Mouse (Mus musculus) cerebellum, postnatal 4 days (tissue): Measurements from ENCODE around the gene Atg10.

Experiments used
- DNase-seq, 2 experiments: peaks; one replicate each; pipeline ENCODE4 v3.0.0; 2022; ENCODE audit warnings: low spot score in 2 of 2, mixed read lengths in 1 of 2

Gene Atg10

GRCm38 (mm10) chr13:91175347-91175746 is 48.4 kb downstream of the Atg10 start:
- peak in 1 of 2 experiments; percentile 14 for DNase-seq

- DNase-seq, result peak in 1 of 2 experiments; percentile 39
Observed at GRCm38 (mm10) chr13:91171766-91172491, 51.8 kb downstream of the Atg10 start.

GRCm38 (mm10) chr13:91171205-91171604 is 52.6 kb downstream of the Atg10 start:
- no peak for DNase-seq

DNA sequence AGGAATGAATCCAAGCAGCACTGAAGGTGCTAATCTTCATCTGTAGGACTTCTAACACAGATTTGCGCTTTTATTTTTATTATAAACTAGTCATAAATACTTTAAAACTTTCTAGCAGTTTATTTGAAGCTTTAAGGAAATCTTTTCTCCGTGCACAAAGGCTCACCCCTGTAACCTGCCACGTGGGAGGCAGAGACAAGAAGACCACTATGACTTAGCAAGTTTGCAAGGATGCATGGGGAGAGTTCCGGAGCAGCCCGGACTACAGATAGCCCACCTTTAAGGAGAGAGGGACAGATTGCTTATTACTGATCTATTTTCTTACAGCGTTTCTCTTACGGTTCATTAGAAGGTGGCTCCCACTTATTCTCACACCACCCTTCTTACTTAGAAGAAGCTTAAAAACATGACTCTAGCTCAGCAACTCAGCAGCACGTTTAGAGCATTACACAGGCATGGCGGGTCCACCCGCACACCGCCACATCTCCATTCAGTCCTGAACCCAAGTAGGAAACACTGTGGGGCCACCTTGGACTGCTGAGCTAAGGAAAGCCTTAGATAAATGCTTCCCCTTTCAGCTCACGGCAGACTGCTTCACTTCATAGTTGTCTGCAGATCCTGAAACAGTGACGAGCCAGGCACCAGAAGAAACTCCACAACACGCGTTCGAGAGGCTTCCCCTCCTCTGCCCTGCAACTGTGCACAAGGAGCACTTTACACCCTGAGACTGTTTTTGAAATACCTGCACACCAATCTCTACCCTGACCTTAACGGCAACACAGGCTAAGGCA is 54.0 kb downstream of the Atg10 start:
- DNase-seq, result no peak

GRCm38 (mm10) chr13:91168486-91168885 is 55.3 kb downstream of the Atg10 start:
- no peak for DNase-seq

DNA sequence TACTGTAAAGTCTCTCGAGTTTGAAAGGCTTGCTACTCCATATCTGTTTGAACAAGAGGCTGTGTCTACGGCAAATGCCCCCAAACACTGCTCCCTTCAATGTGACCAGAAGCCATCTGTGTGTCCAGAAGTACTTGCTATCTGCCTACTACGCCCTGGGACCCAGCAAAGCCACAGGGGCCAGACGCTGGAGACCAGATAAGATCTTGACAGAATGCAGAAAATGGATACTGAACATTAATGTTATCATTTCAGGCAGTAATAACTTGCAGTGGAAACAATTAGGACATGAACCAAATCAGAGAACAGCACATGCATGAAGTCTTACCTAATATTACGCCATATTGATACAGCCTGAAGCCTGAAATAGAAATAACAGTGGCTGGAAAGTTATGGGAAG is 56.2 kb downstream of the Atg10 start:
- DNase-seq, result no peak

- no peak for DNase-seq
Observed at GRCm38 (mm10) chr13:91166286-91166685, 57.5 kb downstream of the Atg10 start.

GRCm38 (mm10) chr13:91165200-91165599 is 58.6 kb downstream of the Atg10 start:
- DNase-seq, result no peak

GRCm38 (mm10) chr13:91163292-91163691 is 60.5 kb downstream of the Atg10 start:
- no peak for DNase-seq

DNA sequence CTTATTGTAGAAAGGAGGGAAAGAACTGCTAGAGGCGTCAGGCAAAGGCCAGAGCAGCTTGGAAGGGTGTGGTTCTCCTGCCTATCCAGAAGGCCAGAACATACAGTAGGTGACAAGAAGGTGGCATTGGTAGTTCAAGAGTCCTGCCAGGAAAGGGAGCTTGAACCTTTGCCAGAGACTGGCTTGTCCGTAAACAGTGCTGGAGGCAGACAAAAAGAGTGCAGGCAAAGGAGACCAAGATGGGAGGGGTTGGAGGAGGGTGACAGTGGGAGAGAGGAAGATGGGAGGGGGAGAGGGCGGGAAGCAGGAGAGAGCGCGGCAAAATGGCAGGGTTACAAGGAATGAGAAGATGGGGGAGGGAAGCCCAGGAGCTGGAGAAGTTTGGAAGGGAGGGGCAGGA is 61.3 kb downstream of the Atg10 start:
- DNase-seq, result no peak

DNA sequence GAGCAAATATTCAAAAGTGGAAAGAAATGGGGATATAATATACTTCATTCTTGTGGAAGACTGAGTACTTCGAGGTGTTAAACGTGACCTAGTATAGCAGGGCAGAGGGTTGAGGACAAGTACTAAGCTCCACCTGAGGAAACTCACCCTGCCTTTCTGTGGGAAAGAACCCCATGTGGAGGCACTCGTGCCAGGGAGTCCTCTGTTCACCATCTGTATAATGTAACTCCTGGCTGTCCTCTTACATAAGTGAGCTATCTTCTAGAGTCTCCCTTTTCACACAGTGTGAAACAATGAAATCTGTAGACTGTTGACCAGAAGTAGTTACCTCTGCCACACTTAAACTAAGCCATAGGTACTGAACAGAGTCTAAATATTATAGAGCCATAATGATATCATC is 63.2 kb downstream of the Atg10 start:
- DNase-seq, result no peak

DNA sequence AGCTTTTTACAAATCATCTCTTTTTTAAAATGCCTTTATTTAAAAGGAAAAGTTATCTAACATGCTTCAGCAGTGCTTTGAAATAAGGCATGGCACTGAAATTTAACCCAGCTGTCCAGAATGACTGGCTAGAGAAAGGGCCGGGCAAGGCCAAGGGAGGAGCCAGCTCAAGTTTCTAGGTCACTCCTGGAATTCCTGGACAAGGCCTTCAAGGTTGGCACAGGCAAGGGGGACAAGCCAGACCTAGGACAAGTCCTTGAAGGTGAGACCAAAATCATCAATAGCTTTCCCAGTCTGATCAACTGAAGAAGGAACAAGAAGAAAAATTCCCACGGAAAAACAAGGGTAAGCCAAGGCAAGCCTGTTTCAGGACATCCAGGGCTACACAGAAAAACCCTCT is 63.9 kb downstream of the Atg10 start:
- DNase-seq, result no peak

GRCm38 (mm10) chr13:91157941-91158340 is 65.8 kb downstream of the Atg10 start:
- DNase-seq, result no peak

DNA sequence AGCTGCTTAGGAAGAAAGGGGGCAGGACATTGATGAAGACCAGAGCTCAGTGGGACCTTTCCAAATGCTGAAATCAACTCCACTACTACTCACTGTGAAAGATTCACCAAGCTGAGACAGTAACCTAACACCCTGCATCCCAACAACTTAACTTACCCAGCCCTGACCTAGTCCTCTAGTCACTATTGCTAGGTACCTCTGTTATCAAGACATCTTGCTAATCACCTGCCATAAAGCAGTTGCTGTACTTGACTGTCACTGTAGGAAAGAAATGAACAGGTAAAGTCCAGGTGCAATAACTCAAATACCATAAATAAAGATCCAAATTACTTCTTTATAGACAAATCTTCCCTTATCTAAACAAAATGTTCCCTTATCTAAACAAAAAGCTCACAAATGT is 66.3 kb downstream of the Atg10 start:
- no peak for DNase-seq

GRCm38 (mm10) chr13:91156949-91157348 is 66.8 kb downstream of the Atg10 start:
- DNase-seq, result no peak

DNA sequence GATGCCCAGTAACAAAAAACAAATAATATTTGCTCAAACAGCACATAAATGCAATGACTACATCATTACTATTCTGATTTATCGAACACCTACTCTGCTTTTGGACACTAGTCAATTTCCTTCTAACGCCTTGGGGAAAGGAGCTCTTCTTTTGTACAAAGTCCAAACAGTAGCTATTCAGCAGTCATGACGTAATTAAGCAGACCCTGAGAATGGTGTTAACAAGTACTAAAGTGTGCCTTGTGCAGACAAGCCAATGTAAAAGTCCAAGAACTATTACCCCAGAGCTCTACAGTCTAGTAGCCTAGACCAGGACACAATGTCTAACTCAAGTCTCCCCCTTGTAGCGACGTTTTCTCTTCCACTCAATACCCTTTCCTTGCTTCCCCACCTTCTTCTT is 67.5 kb downstream of the Atg10 start:
- no peak for DNase-seq

DNA sequence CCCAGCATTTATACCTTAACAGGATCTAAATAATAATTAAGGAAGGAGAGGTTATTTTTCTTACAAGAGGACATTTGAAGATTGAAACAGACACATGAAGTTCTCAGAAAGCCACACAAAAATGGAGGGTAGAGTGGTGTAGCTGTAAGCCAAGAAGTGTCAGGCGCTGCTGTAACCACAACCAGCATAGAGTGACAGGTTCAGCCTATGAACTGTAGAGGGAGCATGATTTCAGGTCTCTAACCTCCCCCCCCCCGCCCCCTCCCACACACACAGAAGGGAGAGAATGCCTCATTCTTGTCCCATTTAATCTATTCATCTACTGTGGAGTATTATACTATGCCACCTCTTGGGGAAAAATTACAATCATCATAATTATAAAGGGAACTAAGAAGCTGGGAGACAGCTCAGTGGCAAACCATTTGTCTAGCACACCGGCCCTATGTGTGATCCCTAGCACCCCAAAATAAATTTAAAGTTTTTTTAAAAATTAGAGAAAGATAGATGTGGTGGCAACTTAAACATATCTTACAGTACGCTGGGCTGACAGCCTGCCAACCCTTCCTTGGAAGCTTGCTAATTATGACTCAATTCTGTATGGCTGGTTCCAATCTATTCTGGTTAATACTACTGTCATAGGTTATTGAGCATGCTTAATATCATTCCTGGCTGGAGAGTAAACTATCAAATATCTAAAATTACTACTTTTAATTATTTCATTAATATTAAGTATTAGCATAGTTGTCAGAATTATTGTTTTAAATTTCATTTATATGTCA is 68.2 kb downstream of the Atg10 start:
- DNase-seq, result no peak

DNA sequence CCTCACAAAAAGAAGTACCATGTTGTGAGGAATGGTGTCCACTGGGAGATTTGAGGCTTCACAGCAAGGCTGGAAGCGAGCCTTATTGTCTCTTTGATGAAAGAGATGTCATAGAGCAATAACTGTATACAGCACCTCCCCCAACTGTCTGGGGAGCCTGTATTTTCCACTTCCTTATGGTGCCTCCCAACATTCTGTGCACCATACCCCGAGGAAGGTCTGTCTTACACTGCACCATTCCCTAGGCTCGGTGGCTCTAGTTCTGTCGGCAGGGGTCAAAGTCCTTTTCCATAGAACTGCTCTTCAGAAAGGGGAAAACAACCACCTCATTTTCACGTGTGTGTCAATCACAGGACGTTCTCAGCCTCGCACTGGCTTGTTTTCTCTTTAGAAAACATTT is 69.1 kb downstream of the Atg10 start:
- no peak for DNase-seq

GRCm38 (mm10) chr13:91136337-91136736 is 87.4 kb downstream of the Atg10 start:
- DNase-seq, result no peak

GRCm38 (mm10) chr13:91133334-91133890 is 90.4 kb downstream of the Atg10 start:
- DNase-seq, result no peak

DNA sequence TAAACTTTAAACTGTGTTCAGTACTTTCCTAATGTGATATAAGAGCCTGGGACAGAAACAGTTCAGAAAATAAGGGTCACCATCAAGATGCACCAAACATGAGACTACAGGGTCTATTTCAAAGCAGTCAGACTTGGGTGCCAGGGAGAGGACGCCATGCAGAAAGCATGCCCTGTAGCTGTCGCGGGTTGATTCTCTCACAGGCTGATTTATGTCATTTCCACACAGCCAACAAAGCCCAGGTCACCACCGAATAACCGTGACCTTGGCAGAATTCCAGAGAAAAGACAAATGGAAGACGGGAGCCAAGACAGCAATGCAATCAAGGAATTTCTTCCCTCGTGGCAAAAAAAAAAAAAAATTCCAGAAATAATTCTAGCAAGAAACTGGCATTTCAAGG is 94.7 kb downstream of the Atg10 start:
- DNase-seq, result peak in 1 of 2 experiments; percentile 11

GRCm38 (mm10) chr13:91128581-91128980 is 95.2 kb downstream of the Atg10 start:
- DNase-seq, result no peak
